Mouse (Mus musculus): ENCODE measurements around the gene Slc25a17. TPM values are rescaled to one million over a fixed set of nuclear protein-coding genes. Genes with fewer than 3 reads are reported as not detected.

Gene Slc25a17
- polyA plus RNA-seq, 1 experiment from 2014 or later, result 139 TPM

DNA sequence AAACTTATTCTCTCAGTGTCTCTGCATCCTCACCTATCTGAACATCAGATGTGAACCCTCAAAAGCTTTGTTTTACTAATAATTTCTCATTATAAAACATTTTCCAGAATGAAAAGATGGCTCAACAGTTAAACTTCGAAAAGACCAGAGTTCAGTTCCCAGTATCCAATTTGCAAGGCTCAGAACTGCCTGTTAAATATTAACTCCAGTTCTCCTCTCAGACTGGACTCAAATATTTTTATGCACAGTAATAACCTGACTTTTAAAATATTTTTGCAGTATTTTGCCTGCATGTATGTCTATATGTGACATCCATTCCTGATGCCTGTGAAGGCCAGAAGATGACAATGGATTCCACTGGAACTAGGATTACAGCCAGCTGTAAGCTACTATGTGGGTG, 8.0 kb upstream of the Slc25a17 start:
- Histone ChIP-seq H3K4me3 (no peak overlapping the region), H3K9me3 (no peaks in the 10 kb centered on the region), H3K9ac (replicated peaks) (no peak overlapping the region), H3K27me3 (no peaks in the 10 kb centered on the region), H3K4me2 (replicated peaks) (no peak overlapping the region), H3K36me3 (peaks cover 88% of the 10 kb centered on the region), H3K4me1 (no peaks in the 10 kb centered on the region), H3K27ac (replicated peaks) (no peak overlapping the region)
- 94% methylated on average over 1 of the region's 1 CpGs for WGBS
- no peak for ATAC-seq (replicated peaks)

DNA sequence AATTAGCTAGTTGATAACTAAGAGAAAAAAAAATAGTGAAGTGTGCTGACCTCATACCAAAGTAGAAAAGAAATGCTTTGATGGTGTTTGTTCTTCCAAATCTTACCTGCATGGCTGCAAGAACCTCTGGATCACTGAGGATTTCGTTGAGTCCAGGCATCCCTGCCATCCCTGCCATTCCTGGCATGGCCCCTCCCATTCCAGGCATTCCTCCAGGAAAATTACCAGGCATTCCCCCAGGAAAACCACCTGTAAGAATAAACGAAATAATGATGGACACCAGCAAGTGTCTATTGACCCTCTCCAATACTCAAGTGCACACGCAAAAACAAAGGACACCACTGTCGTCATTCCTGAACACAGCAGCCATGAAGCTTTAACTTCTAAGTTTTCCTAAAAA, 5.6 kb upstream of the Slc25a17 start:
- no peak overlapping the region for H3K9ac ChIP-seq (replicated peaks)
- no peak overlapping the region for H3K4me2 ChIP-seq (replicated peaks)
- ATAC-seq (replicated peaks), result no peak
- H3K9me3 ChIP-seq, result no peaks in the 10 kb centered on the region
- no peaks in the 10 kb centered on the region for H3K27me3 ChIP-seq
- peaks cover 3% of the 10 kb centered on the region; the same call in 1 of the 2 replicates for H3K4me1 ChIP-seq
- WGBS, result 85% methylated on average over 4 of the region's 4 CpGs
- H3K36me3 ChIP-seq, result peaks cover 78% of the 10 kb centered on the region
- H3K4me3 ChIP-seq, result no peak overlapping the region
- H3K27ac ChIP-seq (replicated peaks), result no peak overlapping the region

DNA sequence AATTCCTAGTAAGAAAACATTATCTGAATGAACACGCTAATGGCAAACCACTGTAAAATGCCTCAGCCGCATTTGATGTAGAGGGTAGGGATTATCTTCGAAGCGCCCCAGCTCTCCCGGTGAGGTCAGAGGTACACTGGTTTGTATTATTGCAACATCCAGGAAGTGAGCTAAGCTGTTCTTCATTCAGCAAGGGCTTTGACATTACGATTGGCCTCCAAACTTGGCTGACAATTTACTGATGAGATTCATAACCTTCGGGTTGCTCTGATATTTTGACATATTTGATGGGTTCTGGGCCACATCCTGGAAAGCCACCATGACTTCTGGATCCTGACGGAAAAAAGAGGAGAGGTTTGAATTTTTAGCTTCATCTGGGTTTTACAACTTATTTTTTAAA, 4.6 kb upstream of the Slc25a17 start:
- no peak overlapping the region for H3K27ac ChIP-seq (replicated peaks)
- H3K9me3 ChIP-seq, result no peaks in the 10 kb centered on the region
- WGBS, result 90% methylated on average over 8 of the region's 8 CpGs
- H3K4me1 ChIP-seq, result peaks cover 10% of the 10 kb centered on the region
- no peak overlapping the region for H3K4me2 ChIP-seq (replicated peaks)
- ATAC-seq (replicated peaks), result no peak
- H3K27me3 ChIP-seq, result no peaks in the 10 kb centered on the region
- peaks cover 68% of the 10 kb centered on the region for H3K36me3 ChIP-seq
- no peak overlapping the region for H3K9ac ChIP-seq (replicated peaks)
- H3K4me3 ChIP-seq, result no peak overlapping the region

GRCm38 (mm10) chr15:81364271-81364670, 3.7 kb upstream of the Slc25a17 start:
- Histone ChIP-seq H3K4me2 (replicated peaks) (no peak overlapping the region), H3K4me1 (peaks cover 20% of the 10 kb centered on the region), H3K4me3 (no peak overlapping the region), H3K9ac (replicated peaks) (no peak overlapping the region), H3K27ac (replicated peaks) (no peak overlapping the region), H3K27me3 (no peaks in the 10 kb centered on the region), H3K36me3 (peaks cover 58% of the 10 kb centered on the region), H3K9me3 (no peaks in the 10 kb centered on the region)
- 98% methylated on average over 1 of the region's 1 CpGs for whole genome bisulfite sequencing
- ATAC-seq (replicated peaks), result no peak

DNA sequence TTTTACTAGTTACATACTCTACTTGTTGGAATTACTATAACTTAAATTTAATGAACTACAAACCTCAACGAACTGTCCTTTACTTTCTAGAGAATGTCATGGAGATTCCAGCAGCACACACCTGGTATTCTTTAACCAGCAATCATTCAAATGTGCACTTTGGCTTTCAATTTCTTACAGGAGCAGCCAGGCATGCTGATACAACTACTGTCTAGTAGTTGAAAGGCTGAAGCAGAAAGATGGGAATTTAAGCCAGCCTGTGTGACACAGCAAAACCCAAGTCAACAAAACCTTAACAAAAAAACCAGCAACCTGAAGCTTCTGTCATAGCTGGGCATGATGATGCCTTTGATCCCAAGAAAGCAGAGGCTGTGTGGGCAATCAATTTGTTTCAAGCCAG, 1.9 kb upstream of the Slc25a17 start:
- no peaks in the 10 kb centered on the region for H3K9me3 ChIP-seq
- H3K27ac ChIP-seq (replicated peaks), result no peak overlapping the region
- no peak overlapping the region for H3K4me3 ChIP-seq
- H3K4me1 ChIP-seq, result peaks cover 26% of the 10 kb centered on the region
- H3K9ac ChIP-seq (replicated peaks), result no peak overlapping the region
- H3K27me3 ChIP-seq, result no peaks in the 10 kb centered on the region
- peaks cover 42% of the 10 kb centered on the region for H3K36me3 ChIP-seq
- no peak overlapping the region for H3K4me2 ChIP-seq (replicated peaks)
- no peak for ATAC-seq (replicated peaks)
- WGBS, result 96% methylated on average over 1 of the region's 1 CpGs

- Histone ChIP-seq H3K9ac (replicated peaks) (no peak overlapping the region), H3K9me3 (no peaks in the 10 kb centered on the region), H3K4me3 (no peak overlapping the region), H3K27ac (replicated peaks) (peak overlapping the region; percentile 80), H3K4me2 (replicated peaks) (0 out of 2 replicates have a peak overlapping the region, but pooled peaks have one; percentile 84), H3K36me3 (peaks cover 33% of the 10 kb centered on the region), H3K27me3 (no peaks in the 10 kb centered on the region), H3K4me1 (peaks cover 29% of the 10 kb centered on the region)
- no peak for ATAC-seq (replicated peaks)
- 43% methylated on average over 10 of the region's 10 CpGs for WGBS
Measured at GRCm38 (mm10) chr15:81361417-81362015, 904 bp upstream of the Slc25a17 start.

GRCm38 (mm10) chr15:81361022-81361404, 401 bp upstream of the Slc25a17 start:
- Histone ChIP-seq H3K9ac (replicated peaks) (peak overlapping the region; percentile 68), H3K27ac (replicated peaks) (peak overlapping the region; percentile 80), H3K27me3 (no peaks in the 10 kb centered on the region), H3K9me3 (no peaks in the 10 kb centered on the region), H3K4me3 (peak overlapping the region; percentile 74), H3K36me3 (peaks cover 28% of the 10 kb centered on the region), H3K4me1 (peaks cover 29% of the 10 kb centered on the region), H3K4me2 (replicated peaks) (peak overlapping the region; percentile 84)
- 43% methylated on average over 6 of the region's 6 CpGs for WGBS
- no peak for ATAC-seq (replicated peaks)

DNA sequence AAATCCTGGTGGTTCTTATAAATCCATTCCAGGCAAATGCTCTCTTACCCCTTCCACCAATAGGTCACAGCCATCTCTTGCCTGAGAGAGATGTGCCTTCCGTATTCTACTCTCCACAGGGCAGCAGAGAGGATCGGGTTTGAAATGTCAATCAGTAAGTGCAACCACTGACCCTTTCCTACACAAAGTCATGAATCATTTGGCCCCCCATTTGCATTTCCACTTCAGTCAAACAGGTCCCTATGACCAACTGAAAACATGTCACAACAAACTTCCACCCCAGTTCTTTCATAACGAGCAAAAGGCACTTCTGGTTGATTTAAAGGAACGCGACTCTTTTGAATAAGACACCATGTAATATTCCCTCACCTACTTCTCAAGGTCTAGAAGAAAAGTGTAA, 1.2 kb downstream of the Slc25a17 start:
- no peak overlapping the region for H3K4me3 ChIP-seq
- WGBS, result 89% methylated on average over 5 of the region's 5 CpGs
- H3K4me2 ChIP-seq (replicated peaks), result 0 out of 2 replicates have a peak overlapping the region, but pooled peaks have one; percentile 84
- no peaks in the 10 kb centered on the region for H3K27me3 ChIP-seq
- no peaks in the 10 kb centered on the region for H3K9me3 ChIP-seq
- H3K4me1 ChIP-seq, result peaks cover 29% of the 10 kb centered on the region
- H3K27ac ChIP-seq (replicated peaks), result no peak overlapping the region
- no peak overlapping the region for H3K9ac ChIP-seq (replicated peaks)
- no peak for ATAC-seq (replicated peaks)
- H3K36me3 ChIP-seq, result peaks cover 14% of the 10 kb centered on the region

DNA sequence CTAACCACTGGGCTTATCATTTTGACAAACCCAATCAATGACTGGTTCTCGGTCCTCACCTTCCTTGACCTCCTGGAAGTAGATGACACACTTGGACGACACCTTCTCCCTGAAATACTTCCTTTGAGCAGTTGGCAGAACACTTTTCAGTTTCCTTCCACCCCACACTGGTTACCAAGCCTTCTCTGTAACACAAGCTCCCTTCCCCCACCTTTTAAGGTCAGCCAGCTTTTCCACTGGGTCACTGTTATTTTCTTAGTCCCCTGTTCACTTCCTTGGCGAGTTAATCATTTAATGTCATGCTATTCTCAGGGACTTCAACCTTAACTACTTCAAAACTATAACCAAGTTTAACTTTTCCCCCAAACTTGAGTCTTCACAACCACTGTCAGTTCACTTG, 1.7 kb downstream of the Slc25a17 start:
- Histone ChIP-seq H3K27ac (replicated peaks) (no peak overlapping the region), H3K9me3 (no peaks in the 10 kb centered on the region), H3K9ac (replicated peaks) (no peak overlapping the region), H3K36me3 (peaks cover 9% of the 10 kb centered on the region; the same call in 1 of the 2 replicates), H3K4me3 (no peak overlapping the region), H3K4me1 (peaks cover 29% of the 10 kb centered on the region), H3K27me3 (no peaks in the 10 kb centered on the region), H3K4me2 (replicated peaks) (no peak overlapping the region)
- WGBS, result 87% methylated on average over 3 of the region's 3 CpGs
- ATAC-seq (replicated peaks), result no peak

- H3K9ac ChIP-seq (replicated peaks), result no peak overlapping the region
- peaks cover 29% of the 10 kb centered on the region for H3K4me1 ChIP-seq
- no peaks in the 10 kb centered on the region for H3K36me3 ChIP-seq
- no peaks in the 10 kb centered on the region for H3K9me3 ChIP-seq
- no peak overlapping the region for H3K27ac ChIP-seq (replicated peaks)
- ATAC-seq (replicated peaks), result no peak
- H3K4me2 ChIP-seq (replicated peaks), result no peak overlapping the region
- WGBS, result 42% methylated on average over 5 of the region's 5 CpGs
- H3K4me3 ChIP-seq, result no peak overlapping the region
- H3K27me3 ChIP-seq, result no peaks in the 10 kb centered on the region
Measured at GRCm38 (mm10) chr15:81356946-81357345, 3.7 kb downstream of the Slc25a17 start.

DNA sequence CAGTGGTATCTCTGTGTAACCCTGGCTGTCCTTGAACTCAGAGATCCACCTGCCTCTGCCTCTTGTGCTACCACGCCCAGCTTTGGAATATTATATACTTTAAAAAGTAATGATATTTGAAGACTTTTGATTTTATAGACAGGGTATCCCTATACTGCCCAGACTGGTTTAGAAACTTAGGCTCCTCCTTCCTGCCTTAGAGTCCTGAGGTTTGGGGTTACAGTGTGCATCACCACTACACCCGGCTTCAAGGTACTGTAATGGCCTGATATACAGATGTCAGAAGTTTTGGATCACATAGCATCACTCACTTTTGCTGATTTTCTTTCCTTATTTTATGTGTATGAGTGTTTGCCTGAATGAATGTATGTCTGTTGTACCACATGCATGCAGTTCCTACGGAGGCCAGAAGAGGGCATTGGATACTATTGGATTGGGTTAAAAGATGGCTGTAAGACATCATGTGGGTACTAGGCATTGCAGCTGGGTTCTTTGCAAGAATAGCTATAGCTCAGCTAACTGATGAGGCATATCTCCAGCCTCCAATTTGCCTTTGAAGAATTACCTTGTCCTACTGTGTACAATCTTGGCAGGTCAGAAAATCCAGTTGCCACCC, 5.4 kb downstream of the Slc25a17 start:
- WGBS, result 63% methylated on average over 3 of the region's 3 CpGs
- H3K27ac ChIP-seq (replicated peaks), result no peak overlapping the region
- no peaks in the 10 kb centered on the region for H3K36me3 ChIP-seq
- no peak for ATAC-seq (replicated peaks)
- no peaks in the 10 kb centered on the region for H3K9me3 ChIP-seq
- H3K4me2 ChIP-seq (replicated peaks), result no peak overlapping the region
- H3K4me3 ChIP-seq, result no peak overlapping the region
- H3K9ac ChIP-seq (replicated peaks), result no peak overlapping the region
- peaks cover 24% of the 10 kb centered on the region for H3K4me1 ChIP-seq
- no peaks in the 10 kb centered on the region for H3K27me3 ChIP-seq

GRCm38 (mm10) chr15:81352638-81353037, 8.0 kb downstream of the Slc25a17 start:
- Histone ChIP-seq H3K27me3 (no peaks in the 10 kb centered on the region), H3K9me3 (no peaks in the 10 kb centered on the region), H3K36me3 (no peaks in the 10 kb centered on the region), H3K4me2 (replicated peaks) (no peak overlapping the region), H3K9ac (replicated peaks) (no peak overlapping the region), H3K4me3 (no peak overlapping the region), H3K4me1 (peaks cover 8% of the 10 kb centered on the region; the same call in 1 of the 2 replicates), H3K27ac (replicated peaks) (no peak overlapping the region)
- no peak for ATAC-seq (replicated peaks)
- WGBS, result 59% methylated on average over 1 of the region's 1 CpGs

GRCm38 (mm10) chr15:81350401-81350800, 10.2 kb downstream of the Slc25a17 start:
- H3K9ac ChIP-seq (replicated peaks), result no peak overlapping the region
- no peak overlapping the region for H3K4me2 ChIP-seq (replicated peaks)
- H3K4me1 ChIP-seq, result peaks cover 4% of the 10 kb centered on the region; the same call in 1 of the 2 replicates
- no peak for ATAC-seq (replicated peaks)
- no peaks in the 10 kb centered on the region for H3K9me3 ChIP-seq
- H3K36me3 ChIP-seq, result no peaks in the 10 kb centered on the region
- peak overlapping the region; percentile 39; the same call in 1 of the 2 replicates for H3K27ac ChIP-seq (replicated peaks)
- H3K4me3 ChIP-seq, result no peak overlapping the region
- WGBS, result 18% methylated on average over 1 of the region's 1 CpGs
- H3K27me3 ChIP-seq, result no peaks in the 10 kb centered on the region
